Mouse (Mus musculus) midbrain, embryonic 16.5 days (tissue): Measurements from ENCODE around the gene Slc4a2. TPM values are rescaled to one million over a fixed set of nuclear protein-coding genes. Genes with fewer than 3 reads are reported as not detected.

Experiments
- ATAC-seq: fragments of 200-750 bp; cut with Nextera tagmentation; 2 replicates; pipeline ENCODE4 v1.8.0; 2017; ENCODE audit warnings: moderate TSS enrichment
- H3K27ac ChIP-seq: fragments of 300-500 bp; sonication (generic); 2 replicates; pipeline ENCODE4 v1.5.1; 2014; ENCODE audit warnings: mild to moderate bottlenecking, low read length, mixed read lengths
- H3K27me3 ChIP-seq: fragments of 300-500 bp; sonication (generic); 2 replicates; pipeline ENCODE4 v1.6.1; 2014; ENCODE audit warnings: low read depth, low read length, mixed read lengths; ENCODE audit not compliant: control insufficient read depth, insufficient read depth
- H3K36me3 ChIP-seq: fragments of 300-500 bp; sonication (generic); 2 replicates; pipeline ENCODE4 v1.6.1; 2014; ENCODE audit warnings: mild to moderate bottlenecking, low read length, moderate library complexity, mixed read lengths; ENCODE audit not compliant: control insufficient read depth, insufficient read depth
- H3K4me1 ChIP-seq: fragments of 300-500 bp; sonication (generic); 2 replicates; pipeline ENCODE4 v1.6.1; 2014; ENCODE audit warnings: mild to moderate bottlenecking, low read length, mixed read lengths; ENCODE audit not compliant: control insufficient read depth, insufficient read depth
- H3K4me2 ChIP-seq: fragments of 300-500 bp; sonication (generic); 2 replicates; pipeline ENCODE4 v1.6.1; 2014; ENCODE audit warnings: mild to moderate bottlenecking, low read length, mixed read lengths
- H3K4me3 ChIP-seq: fragments of 300-500 bp; sonication (generic); 2 replicates; pipeline ENCODE4 v1.5.1; 2014; ENCODE audit warnings: low read depth, mild to moderate bottlenecking, low read length, moderate library complexity, mixed read lengths
- H3K9ac ChIP-seq: fragments of 300-500 bp; sonication (generic); 2 replicates; pipeline ENCODE4 v1.6.1; 2014; ENCODE audit warnings: low read depth, low read length, mixed read lengths
- H3K9me3 ChIP-seq: fragments of 300-500 bp; sonication (generic); replicated peaks from 2 replicates; pipeline ENCODE4 v1.6.1; 2014; ENCODE audit warnings: mild to moderate bottlenecking, low read length, mixed read lengths; ENCODE audit not compliant: control insufficient read depth, poor library complexity, severe bottlenecking
- WGBS: fragments of 180-500 bp; shearing (Covaris S2); extraction: QIAGEN DNeasy Blood & Tissue Kit; methylation state at CpG from one replicate; pipeline ENCODE4 v1.1.7; 2014; 5-methylcytosine and 5-hydroxymethylcytosine counted together
- polyA plus RNA-seq: library from polyadenylated mRNA; unstranded; fragments of >200 nt; fragmentation: Nextera tagmentation; extraction: Ambion mirVana; gene quantifications from 2 replicates; pipeline ENCODE4 v1.2.1, GENCODE M21; 2015

Gene Slc4a2
- polyA plus RNA-seq, 1 experiment from 2014 or later: 23.7 TPM

- H3K4me1 ChIP-seq: peaks cover 20% of the 10 kb centered on the region
- peaks cover 16% of the 10 kb centered on the region; the same call in 1 of the 2 replicates for H3K36me3 ChIP-seq
- peak overlapping the region; percentile 14; the same call in 1 of the 2 replicates for H3K9ac ChIP-seq
- H3K9me3 ChIP-seq: no peaks in the 10 kb centered on the region
- ATAC-seq: no peak
- no peak overlapping the region for H3K4me2 ChIP-seq
- H3K27me3 ChIP-seq: no peaks in the 10 kb centered on the region; the same call in 1 of the 2 replicates
- WGBS: 19% methylated on average over 9 of the region's 9 CpGs
- H3K4me3 ChIP-seq: no peak overlapping the region
- no peak overlapping the region for H3K27ac ChIP-seq
Observed at GRCm38 (mm10) chr5:24428596-24428995, 5.0 kb downstream of the Slc4a2 start.

- Histone ChIP-seq H3K4me3 (no peak overlapping the region), H3K27me3 (no peaks in the 10 kb centered on the region), H3K9ac (no peak overlapping the region), H3K36me3 (peaks cover 20% of the 10 kb centered on the region), H3K4me1 (no peaks in the 10 kb centered on the region), H3K27ac (no peak overlapping the region), H3K4me2 (no peak overlapping the region), H3K9me3 (no peaks in the 10 kb centered on the region)
- WGBS: 88% methylated on average over 8 of the region's 8 CpGs
- no peak for ATAC-seq
Observed at GRCm38 (mm10) chr5:24433993-24434392, 10.4 kb downstream of the Slc4a2 start.

GRCm38 (mm10) chr5:24441187-24441586, 17.6 kb downstream of the Slc4a2 start:
- WGBS: 92% methylated on average over 8 of the region's 8 CpGs
- Histone ChIP-seq H3K27ac (no peak overlapping the region), H3K9me3 (no peaks in the 10 kb centered on the region), H3K27me3 (no peaks in the 10 kb centered on the region), H3K36me3 (peaks cover 28% of the 10 kb centered on the region), H3K9ac (no peak overlapping the region), H3K4me1 (peaks cover 17% of the 10 kb centered on the region), H3K4me3 (no peak overlapping the region), H3K4me2 (no peak overlapping the region)
- ATAC-seq: no peak

GRCm38 (mm10) chr5:24442029-24442428, 18.4 kb downstream of the Slc4a2 start:
- WGBS: 90% methylated on average over 9 of the region's 9 CpGs

GRCm38 (mm10) chr5:24443204-24443603, 19.6 kb downstream of the Slc4a2 start:
- WGBS: 91% methylated on average over 7 of the region's 7 CpGs
- H3K4me3 ChIP-seq: no peak overlapping the region
- H3K4me1 ChIP-seq: peaks cover 28% of the 10 kb centered on the region
- ATAC-seq: no peak
- no peak overlapping the region for H3K4me2 ChIP-seq
- H3K36me3 ChIP-seq: peaks cover 28% of the 10 kb centered on the region
- H3K27me3 ChIP-seq: no peaks in the 10 kb centered on the region
- no peak overlapping the region for H3K27ac ChIP-seq
- H3K9ac ChIP-seq: no peak overlapping the region
- H3K9me3 ChIP-seq: no peaks in the 10 kb centered on the region

More at GRCm38 (mm10) chr5:24442029-24442428, 18.4 kb downstream of the Slc4a2 start:
- H3K4me2 ChIP-seq: no peak overlapping the region
- peaks cover 28% of the 10 kb centered on the region for H3K36me3 ChIP-seq
- H3K4me3 ChIP-seq: no peak overlapping the region
- no peak for ATAC-seq
- H3K27ac ChIP-seq: no peak overlapping the region
- no peaks in the 10 kb centered on the region for H3K9me3 ChIP-seq
- no peak overlapping the region for H3K9ac ChIP-seq
- H3K27me3 ChIP-seq: no peaks in the 10 kb centered on the region
- H3K4me1 ChIP-seq: peaks cover 21% of the 10 kb centered on the region

GRCm38 (mm10) chr5:24443927-24444326, 20.3 kb downstream of the Slc4a2 start:
- no peaks in the 10 kb centered on the region for H3K9me3 ChIP-seq
- peaks cover 28% of the 10 kb centered on the region for H3K4me1 ChIP-seq
- peak overlapping the region; percentile 98 for H3K9ac ChIP-seq
- no peak for ATAC-seq
- WGBS: 86% methylated on average over 12 of the region's 12 CpGs
- no peak overlapping the region; the same call in 1 of the 2 replicates for H3K27ac ChIP-seq
- H3K4me3 ChIP-seq: peak overlapping the region; percentile 94
- peaks cover 26% of the 10 kb centered on the region for H3K36me3 ChIP-seq
- H3K27me3 ChIP-seq: no peaks in the 10 kb centered on the region
- H3K4me2 ChIP-seq: peak overlapping the region; percentile 96

- Histone ChIP-seq H3K36me3 (peaks cover 18% of the 10 kb centered on the region), H3K4me2 (peak within 1 kb of the TSS; percentile 96), H3K27me3 (no peaks in the 10 kb centered on the region), H3K4me1 (peaks cover 28% of the 10 kb centered on the region), H3K9ac (peak within 1 kb of the TSS; percentile 98), H3K4me3 (peak within 1 kb of the TSS; percentile 94), H3K9me3 (no peaks in the 10 kb centered on the region), H3K27ac (peak within 1 kb of the TSS; percentile 94)
- peak; percentile 81 for ATAC-seq
- WGBS: under 1% methylated on average over 52 of the region's 60 CpGs
Observed at GRCm38 (mm10) chr5:24444746-24445427, 21.2 kb downstream of the Slc4a2 start, which contains the start of gene Fastk. Gene Fastk, minus strand, starts transcription at chr5:24445287.

GRCm38 (mm10) chr5:24445428-24446080, 21.9 kb downstream of the Slc4a2 start:
- Histone ChIP-seq H3K36me3 (peaks cover 12% of the 10 kb centered on the region; the same call in 1 of the 2 replicates), H3K4me1 (peaks cover 28% of the 10 kb centered on the region), H3K4me2 (peak overlapping the region; percentile 96), H3K9me3 (no peaks in the 10 kb centered on the region), H3K9ac (peak overlapping the region; percentile 98), H3K27me3 (no peaks in the 10 kb centered on the region), H3K27ac (peak overlapping the region; percentile 94), H3K4me3 (peak overlapping the region; percentile 94)
- WGBS: 61% methylated on average over 20 of the region's 20 CpGs
- ATAC-seq: peak; percentile 7

GRCm38 (mm10) chr5:24446630-24447029, 23.0 kb downstream of the Slc4a2 start:
- Histone ChIP-seq H3K4me1 (peaks cover 31% of the 10 kb centered on the region), H3K27me3 (no peaks in the 10 kb centered on the region), H3K36me3 (peaks cover 5% of the 10 kb centered on the region; the same call in 1 of the 2 replicates), H3K4me3 (no peak overlapping the region), H3K4me2 (peak overlapping the region; percentile 79), H3K9me3 (no peaks in the 10 kb centered on the region), H3K27ac (no peak overlapping the region), H3K9ac (no peak overlapping the region)
- no peak for ATAC-seq
- 91% methylated on average over 7 of the region's 7 CpGs for WGBS
